Mouse (Mus musculus) splenic B cell, adult 2 months (primary cell): ENCODE measurements at regions not wholly inside any gene's neighbourhood (a gene's known extent, or its start where the extent isn't known, plus 50 kb on each side); places are given as distances from the start of the nearest gene placed in this dataset.

ENCODE experiments used
- DNase-seq: peaks from one replicate; pipeline ENCODE4 v3.0.0-alpha.2; 2011; ENCODE audit warnings: low read depth, low spot score
- H3K27me3 ChIP-seq: 2 replicates; pipeline ENCODE4 v1.6.1; 2012; ENCODE audit warnings: mild to moderate bottlenecking, low read length, moderate library complexity, mixed read lengths; ENCODE audit not compliant: control insufficient read depth, poor library complexity, insufficient read depth, severe bottlenecking
- H3K36me3 ChIP-seq: 2 replicates; pipeline ENCODE4 v1.6.1; 2012; ENCODE audit warnings: mild to moderate bottlenecking, low read length, moderate library complexity, mixed read lengths; ENCODE audit not compliant: control insufficient read depth, poor library complexity, insufficient read depth, severe bottlenecking

- H3K36me3 ChIP-seq: no peaks in the 10 kb centered on the region
- DNase-seq: no peak
- H3K27me3 ChIP-seq: no peaks in the 10 kb centered on the region
Measured at GRCm38 (mm10) chr13:57311235-57311634, 415.4 kb upstream of the Trpc7 start.

- DNase-seq: no peak
- Histone ChIP-seq H3K27me3 (no peaks in the 10 kb centered on the region), H3K36me3 (no peaks in the 10 kb centered on the region)
Measured at GRCm38 (mm10) chr13:57309618-57310017, 413.8 kb upstream of the Trpc7 start.

GRCm38 (mm10) chr13:57307971-57308903, 412.4 kb upstream of the Trpc7 start:
- H3K27me3 ChIP-seq: no peaks in the 10 kb centered on the region
- DNase-seq: no peak

GRCm38 (mm10) chr13:57305586-57305985, 409.8 kb upstream of the Trpc7 start:
- H3K27me3 ChIP-seq: no peaks in the 10 kb centered on the region
- H3K36me3 ChIP-seq: no peaks in the 10 kb centered on the region
- no peak for DNase-seq

More at GRCm38 (mm10) chr13:57307971-57308903, 412.4 kb upstream of the Trpc7 start:
- no peaks in the 10 kb centered on the region for H3K36me3 ChIP-seq

- DNase-seq: no peak
- Histone ChIP-seq H3K36me3 (no peaks in the 10 kb centered on the region), H3K27me3 (no peaks in the 10 kb centered on the region)
Measured at GRCm38 (mm10) chr13:57303805-57304204, 408.0 kb upstream of the Trpc7 start.

GRCm38 (mm10) chr13:57291737-57292490, 396.1 kb upstream of the Trpc7 start:
- Histone ChIP-seq H3K36me3 (no peaks in the 10 kb centered on the region), H3K27me3 (no peaks in the 10 kb centered on the region)
- no peak for DNase-seq

GRCm38 (mm10) chr13:57286168-57286567, 390.4 kb upstream of the Trpc7 start:
- no peak for DNase-seq
- no peaks in the 10 kb centered on the region for H3K27me3 ChIP-seq
- H3K36me3 ChIP-seq: no peaks in the 10 kb centered on the region

- Histone ChIP-seq H3K27me3 (no peaks in the 10 kb centered on the region), H3K36me3 (no peaks in the 10 kb centered on the region)
- no peak for DNase-seq
Measured at GRCm38 (mm10) chr13:57282816-57283215, 387.0 kb upstream of the Trpc7 start.

GRCm38 (mm10) chr13:57281941-57282710, 386.3 kb upstream of the Trpc7 start:
- Histone ChIP-seq H3K36me3 (no peaks in the 10 kb centered on the region), H3K27me3 (no peaks in the 10 kb centered on the region)
- no peak for DNase-seq

GRCm38 (mm10) chr13:57281504-57281903, 385.7 kb upstream of the Trpc7 start:
- no peaks in the 10 kb centered on the region for H3K36me3 ChIP-seq
- no peak for DNase-seq

GRCm38 (mm10) chr13:57278580-57278979, 382.8 kb upstream of the Trpc7 start:
- Histone ChIP-seq H3K27me3 (no peaks in the 10 kb centered on the region), H3K36me3 (no peaks in the 10 kb centered on the region)
- no peak for DNase-seq

More at GRCm38 (mm10) chr13:57281504-57281903, 385.7 kb upstream of the Trpc7 start:
- H3K27me3 ChIP-seq: no peaks in the 10 kb centered on the region

GRCm38 (mm10) chr13:57277076-57277475, 381.3 kb upstream of the Trpc7 start:
- Histone ChIP-seq H3K27me3 (no peaks in the 10 kb centered on the region), H3K36me3 (no peaks in the 10 kb centered on the region)
- DNase-seq: no peak

- no peak for DNase-seq
- Histone ChIP-seq H3K27me3 (no peaks in the 10 kb centered on the region), H3K36me3 (no peaks in the 10 kb centered on the region)
Measured at GRCm38 (mm10) chr13:57275871-57276270, 380.1 kb upstream of the Trpc7 start.

- Histone ChIP-seq H3K27me3 (no peaks in the 10 kb centered on the region), H3K36me3 (no peaks in the 10 kb centered on the region)
- no peak for DNase-seq
Measured at GRCm38 (mm10) chr13:57273593-57273992, 377.8 kb upstream of the Trpc7 start.
